Mouse (Mus musculus): Measurements from ENCODE around the gene Tlr12. TPM values are rescaled to one million over a fixed set of nuclear protein-coding genes. Genes with fewer than 3 reads are reported as not detected.

Gene Tlr12
- polyA plus RNA-seq, 1 experiment from 2014 or later = 0.90 TPM

- Histone ChIP-seq H3K4me1 (replicated peaks; ENCODE audit: control insufficient read depth, insufficient read depth, low read length) (peaks cover 14% of the 10 kb centered on the region), H3K4me2 (replicated peaks) (peak overlapping the region; percentile 61), H3K9ac (no peak overlapping the region), H3K4me3 (replicated peaks; ENCODE audit: low read length) (no peak overlapping the region), H3K36me3 (replicated peaks; ENCODE audit: control insufficient read depth, insufficient read depth) (no peaks in the 10 kb centered on the region), H3K27me3 (ENCODE audit: control insufficient read depth, insufficient read depth, low read length) (no peaks in the 10 kb centered on the region), H3K27ac (no peak overlapping the region), H3K9me3 (ENCODE audit: control insufficient read depth, low read length) (no peaks in the 10 kb centered on the region)
- DNase-seq (ENCODE audit: low spot score) (no peak), ATAC-seq (ENCODE audit: low FRiP score) (no peak)
- 27% methylated on average over 10 of the region's 10 CpGs for WGBS
These were observed 7.7 kb downstream of the Tlr12 start for GRCm38 (mm10) chr4:128610706-128611105.

DNA sequence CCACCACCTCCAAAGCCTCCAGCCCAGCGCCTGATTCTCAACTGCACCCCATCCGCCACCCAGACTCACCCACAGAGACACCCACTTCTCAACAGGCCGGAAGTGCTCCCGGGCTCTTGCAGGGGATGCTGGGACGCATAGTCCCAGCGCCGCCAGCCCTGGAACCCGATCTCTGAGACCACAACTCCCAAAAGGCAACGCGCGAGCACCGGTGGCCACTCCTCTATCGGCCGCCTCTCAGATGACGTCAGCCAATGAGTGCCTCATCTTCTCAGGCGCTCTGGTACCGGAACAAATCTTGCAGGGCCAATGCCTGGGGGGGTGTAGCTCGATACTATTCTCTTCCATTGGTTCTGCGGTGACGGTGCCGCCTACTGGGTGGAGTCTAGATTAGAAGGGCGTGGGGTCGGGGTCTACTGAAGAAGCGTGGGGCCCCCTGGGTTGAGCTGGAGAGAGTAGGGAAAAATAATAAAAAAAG, 8.5 kb downstream of the Tlr12 start, which contains the start of gene Zscan20:
Gene Zscan20, minus strand, starts transcription at position 174 of the 478 bp plus-strand sequence.
- peak within 1 kb of the TSS; percentile 55 for H3K9ac ChIP-seq
- 0% methylated on average over 24 of the region's 24 CpGs for WGBS
- H3K27me3 ChIP-seq (ENCODE audit: control insufficient read depth, insufficient read depth, low read length) = no peaks in the 10 kb centered on the region
- no peak within 1 kb of the TSS for H3K27ac ChIP-seq
- peak; percentile 97 for DNase-seq (ENCODE audit: low spot score)
- peak within 1 kb of the TSS; percentile 61 for H3K4me2 ChIP-seq (replicated peaks)
- peak within 1 kb of the TSS; percentile 49 for H3K4me3 ChIP-seq (replicated peaks; ENCODE audit: low read length)
- no peaks in the 10 kb centered on the region for H3K36me3 ChIP-seq (replicated peaks; ENCODE audit: control insufficient read depth, insufficient read depth)
- H3K9me3 ChIP-seq (ENCODE audit: control insufficient read depth, low read length) = no peaks in the 10 kb centered on the region
- H3K4me1 ChIP-seq (replicated peaks; ENCODE audit: control insufficient read depth, insufficient read depth, low read length) = peaks cover 14% of the 10 kb centered on the region
- peak; percentile 98 for ATAC-seq (ENCODE audit: low FRiP score)

DNA sequence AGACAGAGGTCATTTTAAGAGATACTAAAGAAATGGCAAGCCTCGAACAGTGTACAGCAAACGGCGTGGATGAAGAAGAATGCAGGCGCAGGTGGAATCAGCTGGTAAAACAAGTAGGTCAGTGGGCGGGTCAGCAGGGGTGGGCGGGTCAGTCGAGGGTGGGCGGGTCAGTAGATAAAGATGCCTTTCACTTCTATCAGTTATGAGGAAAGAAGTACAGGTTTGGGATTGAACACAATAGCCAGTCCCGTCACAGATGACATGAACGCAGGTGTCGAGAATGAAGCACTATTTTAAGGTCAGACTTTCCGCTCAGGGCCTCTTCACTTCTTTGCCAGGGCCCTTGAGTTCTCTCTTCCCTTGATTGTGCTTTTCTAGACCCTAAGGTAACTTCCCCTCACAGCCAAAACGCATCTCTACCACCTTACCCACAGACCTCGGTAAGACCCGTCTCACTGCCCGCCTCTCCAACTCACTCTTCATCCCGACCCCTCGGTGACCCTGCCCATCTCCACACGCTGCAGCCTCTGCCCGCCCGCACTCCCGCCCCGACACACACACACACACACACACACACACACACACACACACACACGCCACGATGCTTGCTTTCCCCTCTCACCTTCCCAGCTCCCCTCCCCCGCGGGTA, 9.0 kb downstream of the Tlr12 start:
- peak overlapping the region; percentile 49 for H3K4me3 ChIP-seq (replicated peaks; ENCODE audit: low read length)
- no peaks in the 10 kb centered on the region for H3K9me3 ChIP-seq (ENCODE audit: control insufficient read depth, low read length)
- H3K4me2 ChIP-seq (replicated peaks) = peak overlapping the region; percentile 61
- peaks cover 1% of the 10 kb centered on the region for H3K36me3 ChIP-seq (replicated peaks; ENCODE audit: control insufficient read depth, insufficient read depth)
- ATAC-seq (ENCODE audit: low FRiP score) (no peak), DNase-seq (ENCODE audit: low spot score) (no peak)
- no peaks in the 10 kb centered on the region for H3K27me3 ChIP-seq (ENCODE audit: control insufficient read depth, insufficient read depth, low read length)
- H3K9ac ChIP-seq = peak overlapping the region; percentile 55
- H3K27ac ChIP-seq = no peak overlapping the region
- 11% methylated on average over 25 of the region's 27 CpGs for WGBS
- H3K4me1 ChIP-seq (replicated peaks; ENCODE audit: control insufficient read depth, insufficient read depth, low read length) = peaks cover 14% of the 10 kb centered on the region

- Histone ChIP-seq H3K9me3 (ENCODE audit: control insufficient read depth, low read length) (no peaks in the 10 kb centered on the region), H3K27me3 (ENCODE audit: control insufficient read depth, insufficient read depth, low read length) (no peaks in the 10 kb centered on the region), H3K27ac (no peak overlapping the region), H3K36me3 (replicated peaks; ENCODE audit: control insufficient read depth, insufficient read depth) (peaks cover 19% of the 10 kb centered on the region), H3K9ac (no peak overlapping the region), H3K4me2 (replicated peaks) (no peak overlapping the region), H3K4me3 (replicated peaks; ENCODE audit: low read length) (no peak overlapping the region), H3K4me1 (replicated peaks; ENCODE audit: control insufficient read depth, insufficient read depth, low read length) (peaks cover 14% of the 10 kb centered on the region)
- DNase-seq (ENCODE audit: low spot score) (no peak), ATAC-seq (ENCODE audit: low FRiP score) (no peak)
- WGBS = 81% methylated on average over 11 of the region's 11 CpGs
These were observed 10.8 kb downstream of the Tlr12 start for GRCm38 (mm10) chr4:128607661-128608060.

GRCm38 (mm10) chr4:128606586-128606985, 11.8 kb downstream of the Tlr12 start:
- H3K9me3 ChIP-seq (ENCODE audit: control insufficient read depth, low read length) = no peaks in the 10 kb centered on the region
- WGBS = 94% methylated on average over 7 of the region's 7 CpGs
- H3K9ac ChIP-seq = no peak overlapping the region
- peaks cover 28% of the 10 kb centered on the region for H3K36me3 ChIP-seq (replicated peaks; ENCODE audit: control insufficient read depth, insufficient read depth)
- DNase-seq (ENCODE audit: low spot score) = no peak
- ATAC-seq (ENCODE audit: low FRiP score) = no peak
- H3K4me1 ChIP-seq (replicated peaks; ENCODE audit: control insufficient read depth, insufficient read depth, low read length) = peaks cover 14% of the 10 kb centered on the region
- no peak overlapping the region for H3K27ac ChIP-seq
- no peak overlapping the region for H3K4me3 ChIP-seq (replicated peaks; ENCODE audit: low read length)
- H3K27me3 ChIP-seq (ENCODE audit: control insufficient read depth, insufficient read depth, low read length) = no peaks in the 10 kb centered on the region
- no peak overlapping the region for H3K4me2 ChIP-seq (replicated peaks)

- H3K4me1 ChIP-seq (replicated peaks; ENCODE audit: control insufficient read depth, insufficient read depth, low read length) = no peaks in the 10 kb centered on the region
- no peaks in the 10 kb centered on the region for H3K27me3 ChIP-seq (ENCODE audit: control insufficient read depth, insufficient read depth, low read length)
- 96% methylated on average over 12 of the region's 12 CpGs for WGBS
- DNase-seq (ENCODE audit: low spot score) (no peak), ATAC-seq (ENCODE audit: low FRiP score) (no peak)
- no peak overlapping the region for H3K4me2 ChIP-seq (replicated peaks)
- no peak overlapping the region for H3K4me3 ChIP-seq (replicated peaks; ENCODE audit: low read length)
- no peak overlapping the region for H3K27ac ChIP-seq
- peaks cover 6% of the 10 kb centered on the region; the same call in 1 of the 2 replicates for H3K9me3 ChIP-seq (ENCODE audit: control insufficient read depth, low read length)
- peaks cover 19% of the 10 kb centered on the region for H3K36me3 ChIP-seq (replicated peaks; ENCODE audit: control insufficient read depth, insufficient read depth)
- H3K9ac ChIP-seq = no peak overlapping the region
These were observed 20.4 kb downstream of the Tlr12 start for GRCm38 (mm10) chr4:128597801-128598560.

- no peaks in the 10 kb centered on the region for H3K4me1 ChIP-seq (replicated peaks; ENCODE audit: control insufficient read depth, insufficient read depth, low read length)
- H3K27me3 ChIP-seq (ENCODE audit: control insufficient read depth, insufficient read depth, low read length) = no peaks in the 10 kb centered on the region
- no peak overlapping the region for H3K9ac ChIP-seq
- DNase-seq (ENCODE audit: low spot score) = no peak
- H3K4me3 ChIP-seq (replicated peaks; ENCODE audit: low read length) = no peak overlapping the region
- no peaks in the 10 kb centered on the region for H3K9me3 ChIP-seq (ENCODE audit: control insufficient read depth, low read length)
- 95% methylated on average over 5 of the region's 5 CpGs for WGBS
- ATAC-seq (ENCODE audit: low FRiP score) = no peak
- H3K4me2 ChIP-seq (replicated peaks) = no peak overlapping the region
- no peak overlapping the region for H3K27ac ChIP-seq
- H3K36me3 ChIP-seq (replicated peaks; ENCODE audit: control insufficient read depth, insufficient read depth) = peaks cover 32% of the 10 kb centered on the region
These were observed 24.4 kb downstream of the Tlr12 start for GRCm38 (mm10) chr4:128594062-128594461.

DNA sequence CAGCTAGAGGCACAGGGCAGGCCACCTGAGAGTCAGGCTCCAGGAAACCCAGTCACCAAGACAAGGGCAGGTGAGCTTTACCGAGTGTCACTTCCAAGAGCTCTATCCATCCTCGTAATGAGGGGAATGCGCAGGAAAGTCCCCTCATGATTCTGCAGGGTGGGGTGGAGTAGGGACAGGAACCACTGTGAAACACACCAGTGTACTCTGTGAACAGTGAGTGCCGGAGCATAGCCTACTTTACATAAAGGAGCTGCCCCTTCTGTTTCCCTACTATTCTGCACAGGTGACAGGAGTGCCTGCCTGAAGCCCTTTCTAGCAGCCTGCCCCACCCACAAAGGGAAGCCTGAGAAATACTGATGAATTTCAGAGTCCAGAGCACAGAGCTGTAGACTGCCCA, 25.1 kb downstream of the Tlr12 start:
- WGBS = 95% methylated on average over 4 of the region's 4 CpGs
- Histone ChIP-seq H3K9me3 (ENCODE audit: control insufficient read depth, low read length) (no peaks in the 10 kb centered on the region), H3K27me3 (ENCODE audit: control insufficient read depth, insufficient read depth, low read length) (no peaks in the 10 kb centered on the region), H3K36me3 (replicated peaks; ENCODE audit: control insufficient read depth, insufficient read depth) (peaks cover 40% of the 10 kb centered on the region), H3K9ac (no peak overlapping the region), H3K27ac (no peak overlapping the region), H3K4me3 (replicated peaks; ENCODE audit: low read length) (no peak overlapping the region), H3K4me1 (replicated peaks; ENCODE audit: control insufficient read depth, insufficient read depth, low read length) (no peaks in the 10 kb centered on the region), H3K4me2 (replicated peaks) (no peak overlapping the region)
- DNase-seq (ENCODE audit: low spot score) (no peak), ATAC-seq (ENCODE audit: low FRiP score) (no peak)

DNA sequence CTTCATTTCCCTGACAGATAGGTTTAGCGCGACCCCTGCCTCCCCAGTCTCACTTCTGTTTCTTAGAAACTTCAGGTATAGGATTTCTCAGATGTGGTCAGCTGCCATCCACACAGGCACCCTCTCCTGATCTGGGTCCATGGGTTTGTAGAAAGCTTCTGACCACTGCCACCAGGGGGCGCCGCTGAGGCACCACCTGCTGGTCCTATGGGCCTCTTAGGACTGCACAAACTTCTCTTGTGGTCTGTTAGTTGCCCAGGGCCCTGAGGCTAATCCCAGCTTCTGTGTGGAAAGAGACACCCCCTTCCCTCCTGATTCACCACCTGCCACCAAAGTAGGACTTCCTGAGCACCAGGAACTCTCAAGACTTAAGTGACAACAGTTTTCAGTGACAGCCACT, 39.2 kb downstream of the Tlr12 start:
- Histone ChIP-seq H3K9ac (no peak overlapping the region), H3K36me3 (replicated peaks; ENCODE audit: control insufficient read depth, insufficient read depth) (peaks cover 51% of the 10 kb centered on the region), H3K4me3 (replicated peaks; ENCODE audit: low read length) (no peak overlapping the region), H3K9me3 (ENCODE audit: control insufficient read depth, low read length) (peaks cover 44% of the 10 kb centered on the region), H3K27ac (no peak overlapping the region), H3K27me3 (ENCODE audit: control insufficient read depth, insufficient read depth, low read length) (no peaks in the 10 kb centered on the region), H3K4me1 (replicated peaks; ENCODE audit: control insufficient read depth, insufficient read depth, low read length) (no peaks in the 10 kb centered on the region), H3K4me2 (replicated peaks) (no peak overlapping the region)
- DNase-seq (ENCODE audit: low spot score) (no peak), ATAC-seq (ENCODE audit: low FRiP score) (no peak)
- WGBS = 70% methylated on average over 4 of the region's 4 CpGs
